Mouse (Mus musculus) heart, postnatal 36 days (tissue): ENCODE measurements around the gene Fam186b. TPM values are rescaled to one million over a fixed set of nuclear protein-coding genes. Genes with fewer than 3 reads are reported as not detected.

Source experiments
- DNase-seq, 2 experiments: peaks; one replicate each; pipeline ENCODE4 v3.0.0; 2021 to 2022
- intact Hi-C: fragments of 180-260 bp; cut with DNase I; formaldehyde crosslinking; loops from one replicate; pipeline ENCODE4 v1.15.1; 2025
- total RNA-seq, 2 experiments: library from RNA; stranded (reverse); gene quantifications; 2 replicates each; pipeline ENCODE4 v1.2.3; 2021

Fam186b gene
- total RNA-seq, 2 experiments from 2014 or later = not detected

GRCm38 (mm10) chr15:99324151-99324550 is 28.5 kb upstream of the Fam186b start:
- intact Hi-C loops = loop anchor here (5.0 kb wide), 1 partner anchor 133 kb away; the partner anchor contains the start of gene Nckap5l
- DNase-seq = no peak

GRCm38 (mm10) chr15:99320978-99321377 is 25.3 kb upstream of the Fam186b start:
- no peak for DNase-seq
- intact Hi-C loops = loop anchor here (5.0 kb wide), 1 partner anchor 136 kb away; the partner anchor contains the start of gene Nckap5l

GRCm38 (mm10) chr15:99320168-99320674 is 24.5 kb upstream of the Fam186b start:
- no peak for DNase-seq
- intact Hi-C loops = loop anchor here (5.0 kb wide), 1 partner anchor 137 kb away; the partner anchor contains the start of gene Nckap5l

- no peak for DNase-seq
- intact Hi-C loops = loop anchor here (5.0 kb wide), 1 partner anchor 153 kb away; the partner anchor contains the start of gene Bcdin3d
Observed at GRCm38 (mm10) chr15:99319411-99319871, 23.8 kb upstream of the Fam186b start.

- no peak for DNase-seq
- intact Hi-C loops = loop anchor here (5.0 kb wide), 1 partner anchor 153 kb away; the partner anchor contains the start of gene Bcdin3d
Observed at GRCm38 (mm10) chr15:99318861-99319410, 23.2 kb upstream of the Fam186b start.

- intact Hi-C loops = loop anchor here (5.0 kb wide), 1 partner anchor 154 kb away; the partner anchor contains the start of gene Bcdin3d
- DNase-seq = no peak
Observed at GRCm38 (mm10) chr15:99318071-99318470, 22.4 kb upstream of the Fam186b start.

- peak in 1 of 2 experiments; percentile 53 for DNase-seq
- intact Hi-C loops = loop anchor here (1.0 to 5.0 kb wide), 4 partner anchors 9 to 155 kb away; partner anchors contain the start of genes Bcdin3d and Fmnl3
Observed at GRCm38 (mm10) chr15:99317267-99317651, 21.6 kb upstream of the Fam186b start.

GRCm38 (mm10) chr15:99316314-99317266 is 20.9 kb upstream of the Fam186b start:
- peak; percentile 81 to 82 for DNase-seq
- intact Hi-C loops = loop anchor here (1.0 to 5.0 kb wide), 4 partner anchors 10 to 156 kb away; partner anchors contain the start of genes Bcdin3d and Fmnl3

GRCm38 (mm10) chr15:99314891-99315290 is 19.2 kb upstream of the Fam186b start:
- intact Hi-C loops = loop anchor here (5.0 kb wide), 1 partner anchor 157 kb away; the partner anchor contains the start of gene Bcdin3d
- DNase-seq = peak in 1 of 2 experiments; percentile 28

- DNase-seq = no peak
- intact Hi-C loops = no loop called here
Observed at GRCm38 (mm10) chr15:99310617-99311016, 14.9 kb upstream of the Fam186b start.

- no peak for DNase-seq
- intact Hi-C loops = no loop called here
Observed at GRCm38 (mm10) chr15:99309549-99309948, 13.9 kb upstream of the Fam186b start.

GRCm38 (mm10) chr15:99307476-99307875 is 11.8 kb upstream of the Fam186b start:
- DNase-seq = no peak
- intact Hi-C loops = no loop called here

GRCm38 (mm10) chr15:99296213-99296612 is 525 bp upstream of the Fam186b start:
- intact Hi-C loops = no loop called here
- DNase-seq = no peak

GRCm38 (mm10) chr15:99294813-99295374 is 794 bp downstream of the Fam186b start, which contains the start of gene Prpf40b:
Gene Prpf40b, plus strand, starts transcription at chr15:99295087.
- intact Hi-C loops = no loop called here

GRCm38 (mm10) chr15:99294287-99294686 is 1.4 kb downstream of the Fam186b start:
- intact Hi-C loops = no loop called here
- no peak for DNase-seq

More at GRCm38 (mm10) chr15:99294813-99295374, 794 bp downstream of the Fam186b start, which contains the start of gene Prpf40b:
- DNase-seq = peak; percentile 93 to 95

GRCm38 (mm10) chr15:99290586-99290985 is 5.1 kb downstream of the Fam186b start:
- intact Hi-C loops = no loop called here
- DNase-seq = no peak

GRCm38 (mm10) chr15:99285189-99285535 is 10.5 kb downstream of the Fam186b start:
- DNase-seq = no peak
- intact Hi-C loops = no loop called here

- DNase-seq = no peak
- intact Hi-C loops = no loop called here
Observed at GRCm38 (mm10) chr15:99284527-99285188, 11.0 kb downstream of the Fam186b start.

GRCm38 (mm10) chr15:99283456-99283855 is 12.2 kb downstream of the Fam186b start:
- peak in 1 of 2 experiments; percentile 20 for DNase-seq
- intact Hi-C loops = no loop called here

- intact Hi-C loops = no loop called here
- no peak for DNase-seq
Observed at GRCm38 (mm10) chr15:99278271-99278670, 17.4 kb downstream of the Fam186b start.
